ENCODE assay signal across 8 mouse cellular contexts in genomic region chr8:105306146-105306691, GRCm38 (mm10). TPM values are rescaled to one million over a fixed set of nuclear protein-coding genes. Genes with fewer than 3 reads are reported as not detected.
A peak's percentile ranks its signal among the peaks of the same experiment; 100 is the strongest.
DNase-seq lines count a peak whose midpoint lies in the region; ATAC-seq and TF ChIP-seq lines count a peak whose summit lies in the region.

No protein-coding gene starts in this region.

- no peak for TF ChIP-seq CTCF in heart, postnatal 0 days (IDR thresholded peaks at IDR 0.05; ENCODE audit: low read depth)
- TF ChIP-seq CTCF in liver, postnatal 0 days (IDR thresholded peaks at IDR 0.05; ENCODE audit: low read depth), result no peak

- H3K36me3 ChIP-seq in heart, embryonic 13.5 days, result peaks cover 82% of the 10 kb centered on the region
- H3K36me3 ChIP-seq in heart, postnatal 0 days (replicated peaks; ENCODE audit: control insufficient read depth, insufficient read depth, low read length), result peaks cover 39% of the 10 kb centered on the region
- peaks cover 80% of the 10 kb centered on the region for H3K36me3 ChIP-seq in liver, postnatal 0 days (replicated peaks; ENCODE audit: insufficient read depth, low read length)

- DNase-seq in heart, postnatal 10 days, result no peak
- peak; percentile 36 for DNase-seq in ZHBTc4 (ENCODE audit: low read depth, low spot score)
- no peak for DNase-seq in heart, postnatal 0 days (ENCODE audit: low spot score)
- DNase-seq in liver, postnatal 0 days, result no peak
- no peak for DNase-seq in layer of hippocampus, postnatal 36 days
- no peak for DNase-seq in urinary bladder, adult 2 months (ENCODE audit: low spot score)
- no peak for DNase-seq in adrenal gland, postnatal 10 days

- H3K27me3 ChIP-seq in heart, embryonic 13.5 days (replicated peaks), result no peaks in the 10 kb centered on the region
- no peaks in the 10 kb centered on the region for H3K27me3 ChIP-seq in heart, postnatal 0 days (ENCODE audit: control insufficient read depth, insufficient read depth, low read length)
- H3K27me3 ChIP-seq in liver, postnatal 0 days (ENCODE audit: insufficient read depth, low read length), result no peaks in the 10 kb centered on the region

- 50% methylated on average over 5 of the region's 5 CpGs for WGBS in heart, embryonic 13.5 days
- 40% methylated on average over 5 of the region's 5 CpGs for WGBS in heart, postnatal 0 days
- WGBS in liver, postnatal 0 days (ENCODE audit: insufficient replicate concordance), result 58% methylated on average over 5 of the region's 5 CpGs

- intact Hi-C loops in heart, postnatal 10 days (cut with DNase I), result no loop called here

- TF ChIP-seq EP300 in heart, postnatal 0 days (IDR thresholded peaks at IDR 0.05; ENCODE audit: low read depth), result no peak
- no peak for TF ChIP-seq EP300 in liver, postnatal 0 days (IDR thresholded peaks at IDR 0.05; ENCODE audit: low read depth)

- peak overlapping the region; percentile 70 for H3K4me2 ChIP-seq in heart, embryonic 13.5 days
- peak overlapping the region; percentile 76 for H3K4me2 ChIP-seq in heart, postnatal 0 days (ENCODE audit: low read depth, low read length)
- H3K4me2 ChIP-seq in liver, postnatal 0 days (ENCODE audit: low read depth, low read length), result peak overlapping the region; percentile 72

- H3K9me3 ChIP-seq in heart, embryonic 13.5 days, result no peaks in the 10 kb centered on the region
- H3K9me3 ChIP-seq in heart, postnatal 0 days (replicated peaks; ENCODE audit: control insufficient read depth, low read length), result no peaks in the 10 kb centered on the region
- H3K9me3 ChIP-seq in liver, postnatal 0 days (ENCODE audit: low read length), result no peaks in the 10 kb centered on the region

- ATAC-seq in heart, embryonic 13.5 days (ENCODE audit: extremely low read depth, insufficient number of reproducible peaks, low FRiP score, low TSS enrichment), result no peak
- ATAC-seq in heart, postnatal 0 days (ENCODE audit: insufficient read depth, low read depth), result peak; percentile 12; the same call in 1 of the 2 replicates
- ATAC-seq in liver, postnatal 0 days, result no peak

- peak overlapping the region; percentile 46 for H3K4me3 ChIP-seq in heart, embryonic 13.5 days
- H3K4me3 ChIP-seq in heart, postnatal 0 days (ENCODE audit: low read depth, low read length), result peak overlapping the region; percentile 40
- peak overlapping the region; percentile 53 for H3K4me3 ChIP-seq in liver, postnatal 0 days (ENCODE audit: low read depth, low read length)

- peak overlapping the region; percentile 75 for H3K9ac ChIP-seq in heart, embryonic 13.5 days
- H3K9ac ChIP-seq in heart, postnatal 0 days (replicated peaks; ENCODE audit: low read depth, low read length), result no peak overlapping the region
- H3K9ac ChIP-seq in liver, postnatal 0 days (replicated peaks), result peak overlapping the region; percentile 63

- H3K4me1 ChIP-seq in heart, embryonic 13.5 days, result peaks cover 41% of the 10 kb centered on the region
- H3K4me1 ChIP-seq in heart, postnatal 0 days (ENCODE audit: control insufficient read depth, insufficient read depth), result peaks cover 24% of the 10 kb centered on the region; the same call in 1 of the 2 replicates
- peaks cover 31% of the 10 kb centered on the region for H3K4me1 ChIP-seq in liver, postnatal 0 days (ENCODE audit: insufficient read depth)

- H3K27ac ChIP-seq in heart, embryonic 13.5 days (replicated peaks), result peak overlapping the region; percentile 67
- H3K27ac ChIP-seq in heart, postnatal 0 days (ENCODE audit: low read depth), result peak overlapping the region; percentile 66
- peak overlapping the region; percentile 81 for H3K27ac ChIP-seq in liver, postnatal 0 days (ENCODE audit: low read depth)

RNA-seq across cellular contexts. Expression of gene Elmo3, which starts 0.8 kb away (rescaled TPM):
- polyA plus RNA-seq in heart, embryonic 13.5 days (2015; fragmentation: Nextera tagmentation; extraction: Ambion mirVana), result 2.3 and 2.6 TPM in 2 replicates
- 1 to 10 TPM; 1.1 to 1.5 TPM for total RNA-seq in heart, postnatal 10 days (2021)
- total RNA-seq in heart, postnatal 0 days (2014; rRNA removed; ENCODE audit: low replicate concordance), result 1.4 and 2.2 TPM in 2 replicates
- polyA plus RNA-seq in heart, postnatal 0 days (2015; fragmentation: Nextera tagmentation; extraction: Ambion mirVana), result 1.6 and 1.9 TPM in 2 replicates
- 7.8 TPM in 2 replicates for polyA plus RNA-seq in liver, postnatal 0 days (2015; fragmentation: Nextera tagmentation; extraction: Ambion mirVana)
- under 1 TPM; 0.77 to 0.81 TPM for total RNA-seq in layer of hippocampus, postnatal 36 days (2021)
- polyA plus RNA-seq in urinary bladder, adult 2 months (2012; rRNA removed), result 25.2 and 29.0 TPM in 2 replicates
- total RNA-seq in adrenal gland, postnatal 10 days (2021), result 1 to 10 TPM; 6.1 to 6.2 TPM

RNA-seq across cellular contexts. Expression of gene E2f4, which starts 8.8 kb away (rescaled TPM):
- polyA plus RNA-seq in heart, embryonic 13.5 days (2015; fragmentation: Nextera tagmentation; extraction: Ambion mirVana), result 58.7 and 59.3 TPM in 2 replicates
- total RNA-seq in heart, postnatal 10 days (2021), result 10 to 100 TPM; 25.6 to 29.0 TPM
- total RNA-seq in heart, postnatal 0 days (2014; rRNA removed; ENCODE audit: low replicate concordance), result 19.2 and 27.9 TPM in 2 replicates
- polyA plus RNA-seq in heart, postnatal 0 days (2015; fragmentation: Nextera tagmentation; extraction: Ambion mirVana), result 21.8 and 22.6 TPM in 2 replicates
- 62.9 and 65.7 TPM in 2 replicates for polyA plus RNA-seq in liver, postnatal 0 days (2015; fragmentation: Nextera tagmentation; extraction: Ambion mirVana)
- 10 to 100 TPM; 35.3 to 36.7 TPM for total RNA-seq in layer of hippocampus, postnatal 36 days (2021)
- polyA plus RNA-seq in urinary bladder, adult 2 months (2012; rRNA removed), result 59.3 and 75.5 TPM in 2 replicates
- 10 to 100 TPM; 36.3 to 41.6 TPM for total RNA-seq in adrenal gland, postnatal 10 days (2021)

RNA-seq across cellular contexts. Expression of gene Exoc3l, which starts 10.3 kb away (rescaled TPM):
- polyA plus RNA-seq in heart, embryonic 13.5 days (2015; fragmentation: Nextera tagmentation; extraction: Ambion mirVana), result 15.5 and 15.9 TPM in 2 replicates
- total RNA-seq in heart, postnatal 10 days (2021), result 10 to 100 TPM; 11.6 to 13.6 TPM
- total RNA-seq in heart, postnatal 0 days (2014; rRNA removed; ENCODE audit: low replicate concordance), result 6.1 and 10.6 TPM in 2 replicates
- polyA plus RNA-seq in heart, postnatal 0 days (2015; fragmentation: Nextera tagmentation; extraction: Ambion mirVana), result 9.5 and 9.9 TPM in 2 replicates
- polyA plus RNA-seq in liver, postnatal 0 days (2015; fragmentation: Nextera tagmentation; extraction: Ambion mirVana), result 6.6 and 7.1 TPM in 2 replicates
- 1 to 10 TPM; 1.3 to 1.7 TPM for total RNA-seq in layer of hippocampus, postnatal 36 days (2021)
- polyA plus RNA-seq in urinary bladder, adult 2 months (2012; rRNA removed), result 4.3 and 4.5 TPM in 2 replicates
- 10 to 100 TPM; 14.2 to 22.8 TPM for total RNA-seq in adrenal gland, postnatal 10 days (2021)

RNA-seq across cellular contexts. Expression of gene 4931428F04Rik, which starts 16.6 kb away (rescaled TPM):
- 6.0 and 6.5 TPM in 2 replicates for polyA plus RNA-seq in heart, embryonic 13.5 days (2015; fragmentation: Nextera tagmentation; extraction: Ambion mirVana)
- total RNA-seq in heart, postnatal 10 days (2021), result 1 to 10 TPM; 2.8 to 6.3 TPM
- 0.43 and 3.5 TPM in 2 replicates for total RNA-seq in heart, postnatal 0 days (2014; rRNA removed; ENCODE audit: low replicate concordance)
- 3.3 and 3.5 TPM in 2 replicates for polyA plus RNA-seq in heart, postnatal 0 days (2015; fragmentation: Nextera tagmentation; extraction: Ambion mirVana)
- 0.38 and 0.65 TPM in 2 replicates for polyA plus RNA-seq in liver, postnatal 0 days (2015; fragmentation: Nextera tagmentation; extraction: Ambion mirVana)
- 10 to 100 TPM; 20.5 to 23.4 TPM for total RNA-seq in layer of hippocampus, postnatal 36 days (2021)
- polyA plus RNA-seq in urinary bladder, adult 2 months (2012; rRNA removed), result 2.7 and 2.9 TPM in 2 replicates
- total RNA-seq in adrenal gland, postnatal 10 days (2021), result 1 to 10 TPM; 4.8 to 6.9 TPM

RNA-seq across cellular contexts. Expression of gene Lrrc29, which starts 19.9 kb away (rescaled TPM):
- 0.96 and 1.2 TPM in 2 replicates for polyA plus RNA-seq in heart, embryonic 13.5 days (2015; fragmentation: Nextera tagmentation; extraction: Ambion mirVana)
- 1 to 10 TPM; 2.0 to 2.5 TPM for total RNA-seq in heart, postnatal 10 days (2021)
- 4.0 and 5.8 TPM in 2 replicates for total RNA-seq in heart, postnatal 0 days (2014; rRNA removed; ENCODE audit: low replicate concordance)
- polyA plus RNA-seq in heart, postnatal 0 days (2015; fragmentation: Nextera tagmentation; extraction: Ambion mirVana), result 1.1 and 1.5 TPM in 2 replicates
- polyA plus RNA-seq in liver, postnatal 0 days (2015; fragmentation: Nextera tagmentation; extraction: Ambion mirVana), result 7.7 and 7.8 TPM in 2 replicates
- 1 to 10 TPM; 5.9 to 7.8 TPM for total RNA-seq in layer of hippocampus, postnatal 36 days (2021)
- polyA plus RNA-seq in urinary bladder, adult 2 months (2012; rRNA removed), result 3.9 and 6.1 TPM in 2 replicates
- 1 to 10 TPM; 5.9 to 7.9 TPM for total RNA-seq in adrenal gland, postnatal 10 days (2021)
